Mouse (Mus musculus) C2C12 (cell line): ENCODE results near the gene Vmn1r19. TPM values are rescaled to one million over a fixed set of nuclear protein-coding genes. Genes with fewer than 3 reads are reported as not detected.
"Not testable (repeated sequence)": the region's sequence is repeated elsewhere in the genome, so short reads cannot be mapped to it uniquely, and the experiment has no call there.

Source experiments
- H3K27me3 ChIP-seq: one replicate; pipeline ENCODE4 v1.6.1; 2011; ENCODE audit not compliant: control insufficient read depth, insufficient read depth, insufficient read length
- H3K36me3 ChIP-seq: one replicate; pipeline ENCODE4 v1.6.1; 2011; ENCODE audit not compliant: control insufficient read depth, insufficient read depth
- H3K4me3 ChIP-seq: one replicate; pipeline ENCODE4 v1.5.1; 2011; ENCODE audit warnings: mild to moderate bottlenecking, control low read depth; ENCODE audit not compliant: poor library complexity, insufficient read depth, severe bottlenecking
- H3K79me2 ChIP-seq: one replicate; pipeline ENCODE4 v1.6.1; 2011; ENCODE audit not compliant: control insufficient read depth, insufficient read depth
- H3K79me3 ChIP-seq: one replicate; pipeline ENCODE4 v1.6.1; 2011; ENCODE audit warnings: low read depth, control low read depth
- H3ac ChIP-seq: one replicate; pipeline ENCODE3; 2011; ENCODE audit warnings: low read depth; ENCODE audit not compliant: control insufficient read depth, insufficient read length
- CEBPB ChIP-seq: IDR thresholded peaks from one replicate; pipeline ENCODE4 v1.6.1; 2011; ENCODE audit warnings: low read depth, mild to moderate bottlenecking, control low read depth, moderate library complexity
- CTCF ChIP-seq: IDR thresholded peaks from one replicate; pipeline ENCODE4 v1.5.1; 2011; ENCODE audit not compliant: control insufficient read depth, insufficient read depth, insufficient read length
- FOSL1 ChIP-seq: IDR thresholded peaks from one replicate; pipeline ENCODE4 v1.8.0; 2011; ENCODE audit warnings: mild to moderate bottlenecking, low read length; ENCODE audit not compliant: poor library complexity, insufficient read depth, severe bottlenecking
- MAX ChIP-seq: IDR thresholded peaks from one replicate; pipeline ENCODE4 v1.6.1; 2011; ENCODE audit warnings: mild to moderate bottlenecking, control low read depth
- MYOD1 ChIP-seq: IDR thresholded peaks from one replicate; pipeline ENCODE4 v1.6.1; 2011; ENCODE audit warnings: low read depth; ENCODE audit not compliant: control insufficient read depth, insufficient read length
- MYOG ChIP-seq: IDR thresholded peaks from one replicate; pipeline ENCODE4 v1.6.1; 2011; ENCODE audit not compliant: control insufficient read depth, insufficient read length; ENCODE audit errors: extremely low read depth
- USF1 ChIP-seq: IDR thresholded peaks from one replicate; pipeline ENCODE4 v1.6.1; 2011; ENCODE audit warnings: low read depth, mild to moderate bottlenecking, control low read depth, moderate library complexity
- long read RNA-seq, 2 experiments: library from polyadenylated mRNA; unstranded; transcript quantifications; one replicate each; pipeline ENCODE4 v2.0.0; 2019 to 2020
- polyA plus RNA-seq: library from polyadenylated mRNA; unstranded; fragments of >200 nt; fragmentation: generic; extraction: Trizol; gene quantifications from one replicate; pipeline ENCODE4 v1.2.1, GENCODE M21; 2012; ENCODE audit warnings: missing spikeins

Gene Vmn1r19
- not detected for polyA plus RNA-seq
- long read RNA-seq, experiment 1 = 0 reads
- long read RNA-seq, experiment 2 = 0 reads

DNA sequence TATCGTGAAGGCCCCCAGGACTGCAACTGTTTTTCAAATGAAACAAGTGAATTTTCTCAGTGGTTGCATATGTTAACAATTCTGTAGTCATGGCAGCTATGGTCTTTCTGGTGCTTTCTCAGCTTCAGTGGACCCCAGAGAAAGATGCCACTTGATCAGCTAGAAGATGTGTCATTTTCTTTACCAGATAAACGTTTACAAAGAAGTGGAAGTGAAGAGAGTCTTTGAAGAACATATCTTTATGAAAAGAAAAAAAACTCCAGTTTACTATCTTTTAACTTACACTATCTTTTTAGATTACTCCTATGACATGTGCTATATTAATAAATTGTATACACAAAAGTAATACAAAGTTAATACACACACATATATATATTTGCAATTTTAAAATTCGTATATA lies at the start of gene Vmn1r19:
TSS of gene Vmn1r19 (plus strand) at position 301 of the 400 bp plus-strand sequence.
- not testable (repeated sequence) for H3K36me3 ChIP-seq, H3ac ChIP-seq, H3K79me3 ChIP-seq, H3K27me3 ChIP-seq, H3K79me2 ChIP-seq, H3K4me3 ChIP-seq

DNA sequence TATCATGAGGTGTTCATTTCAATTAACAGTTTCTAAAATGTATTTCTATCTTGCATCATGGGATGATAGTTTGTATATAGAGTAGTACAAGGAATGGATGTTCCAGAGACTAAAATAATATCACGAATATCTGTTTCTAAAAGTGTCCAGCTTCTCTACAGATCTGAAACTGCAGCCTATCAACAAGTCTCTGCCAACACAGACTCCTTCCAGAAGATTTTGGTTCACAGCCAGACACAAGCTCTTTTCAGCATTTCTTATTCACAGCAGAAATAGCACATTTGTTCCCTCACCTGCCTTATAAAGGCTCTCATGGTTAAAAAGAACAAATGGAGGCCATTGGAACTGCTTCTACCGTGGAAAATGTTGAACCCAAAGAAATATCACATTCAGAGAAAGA lies 46.7 kb upstream of the Vmn1r19 start:
- H3K27me3 ChIP-seq = no peaks in the 10 kb centered on the region
- no peaks in the 10 kb centered on the region for H3K79me2 ChIP-seq
- H3K36me3 ChIP-seq = no peaks in the 10 kb centered on the region
- TF ChIP-seq USF1 (no peak), CTCF (no peak), CEBPB (no peak), FOSL1 (no peak), MYOG (no peak), MYOD1 (no peak), MAX (no peak)
- no peak overlapping the region for H3ac ChIP-seq
- no peaks in the 10 kb centered on the region for H3K79me3 ChIP-seq
- no peak overlapping the region for H3K4me3 ChIP-seq

DNA sequence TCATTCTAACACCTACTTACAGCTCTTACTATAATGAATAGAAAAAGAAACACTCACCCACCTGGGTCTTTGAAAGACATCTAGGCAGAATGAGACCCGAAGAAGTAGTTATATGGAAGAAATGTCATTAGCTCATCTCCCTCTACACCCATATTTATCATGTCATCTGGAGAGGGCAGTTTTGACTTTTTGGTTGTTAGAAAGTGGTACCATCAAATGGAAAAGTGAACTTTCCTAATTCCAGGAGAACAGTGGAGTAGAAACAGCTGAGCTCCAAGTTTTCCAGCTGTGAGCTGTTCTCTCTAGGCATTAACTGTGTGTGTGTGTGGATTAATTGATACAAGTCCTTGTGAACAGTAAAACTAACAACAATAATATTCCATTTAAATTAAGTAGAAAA lies 40.0 kb upstream of the Vmn1r19 start, which contains the start of gene Vmn1r17:
TSS of gene Vmn1r17 (minus strand) at position 101 of the 400 bp plus-strand sequence.
- Histone ChIP-seq H3K27me3 (no peaks in the 10 kb centered on the region), H3ac (no peak within 1 kb of the TSS), H3K79me2 (no peaks in the 10 kb centered on the region), H3K79me3 (no peaks in the 10 kb centered on the region), H3K36me3 (no peaks in the 10 kb centered on the region), H3K4me3 (no peak within 1 kb of the TSS)
- TF ChIP-seq MAX = no peak
- no peak for TF ChIP-seq USF1

DNA sequence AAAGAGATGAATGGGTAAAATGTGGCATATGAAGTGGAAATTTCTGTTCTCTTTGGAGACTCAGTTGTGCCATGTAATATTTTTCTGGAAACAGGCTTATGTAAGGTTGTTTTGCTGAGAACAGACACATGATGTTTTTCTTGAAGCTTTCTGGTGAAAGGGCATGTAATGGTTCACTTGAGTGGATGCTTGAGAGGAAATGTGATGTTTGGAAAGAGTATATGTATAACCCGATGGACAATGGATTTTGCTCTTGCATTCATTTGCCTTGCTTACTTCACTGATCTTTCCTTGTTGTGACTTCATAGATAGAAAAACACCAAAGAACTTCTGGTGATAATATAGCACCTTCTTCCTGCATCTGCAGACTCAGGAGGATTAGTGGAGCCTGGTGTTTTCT lies 37.7 kb upstream of the Vmn1r19 start:
- H3K4me3 ChIP-seq, H3K36me3 ChIP-seq, H3K79me3 ChIP-seq, H3ac ChIP-seq, H3K27me3 ChIP-seq, H3K79me2 ChIP-seq: not testable (repeated sequence)

DNA sequence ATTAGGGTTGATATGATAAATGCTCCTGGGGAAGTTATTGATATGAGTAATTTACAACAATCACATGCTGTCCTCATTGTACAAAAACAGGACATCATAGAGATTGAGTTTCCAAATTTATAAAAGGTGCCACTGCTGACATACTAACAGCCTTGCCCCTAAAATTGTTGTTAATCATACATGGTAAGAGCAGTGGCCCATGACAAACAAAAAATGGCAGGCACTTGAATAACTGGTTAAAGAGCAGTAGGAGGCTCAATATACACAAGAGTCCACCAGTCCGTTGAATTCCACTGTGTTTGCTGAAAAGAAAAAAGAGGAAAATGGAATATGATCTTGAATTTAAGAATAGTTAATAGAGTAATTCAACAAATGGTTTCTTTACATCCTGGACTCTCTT lies 36.1 kb upstream of the Vmn1r19 start:
- Histone ChIP-seq H3K27me3 (no peaks in the 10 kb centered on the region), H3ac (no peak overlapping the region), H3K79me3 (no peaks in the 10 kb centered on the region), H3K4me3 (no peak overlapping the region), H3K79me2 (no peaks in the 10 kb centered on the region), H3K36me3 (no peaks in the 10 kb centered on the region)
- TF ChIP-seq USF1 = no peak
- no peak for TF ChIP-seq MYOG
- TF ChIP-seq MAX = no peak
- no peak for TF ChIP-seq FOSL1
- no peak for TF ChIP-seq CEBPB
- no peak for TF ChIP-seq MYOD1
- no peak for TF ChIP-seq CTCF

DNA sequence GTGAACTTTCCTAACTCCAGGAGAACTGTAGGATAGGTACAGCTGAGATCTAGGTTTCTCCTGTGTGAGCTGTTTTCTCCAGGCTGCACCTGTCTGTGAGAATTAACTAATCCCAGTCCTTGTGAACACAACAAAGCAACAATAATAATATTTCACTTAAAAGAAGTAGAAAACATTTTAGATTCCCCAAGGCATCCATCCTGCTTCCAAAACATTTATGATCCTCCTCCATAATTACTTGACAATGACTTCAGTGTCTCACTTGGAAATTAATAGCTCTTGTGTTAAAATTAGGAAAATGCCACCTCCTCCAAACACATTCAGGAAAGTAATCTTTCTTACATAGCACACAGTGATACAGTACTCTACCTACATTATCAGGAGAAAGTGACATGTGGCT lies 7.9 kb upstream of the Vmn1r19 start, which contains the start of gene Vmn1r18:
TSS of gene Vmn1r18 (minus strand) at position 101 of the 400 bp plus-strand sequence.
- Histone ChIP-seq H3K36me3 (no peaks in the 10 kb centered on the region), H3K79me3 (no peaks in the 10 kb centered on the region), H3K4me3 (no peak within 1 kb of the TSS), H3K27me3 (no peaks in the 10 kb centered on the region), H3K79me2 (no peaks in the 10 kb centered on the region), H3ac (no peak within 1 kb of the TSS)
- TF ChIP-seq MYOD1 (no peak), MAX (no peak)

DNA sequence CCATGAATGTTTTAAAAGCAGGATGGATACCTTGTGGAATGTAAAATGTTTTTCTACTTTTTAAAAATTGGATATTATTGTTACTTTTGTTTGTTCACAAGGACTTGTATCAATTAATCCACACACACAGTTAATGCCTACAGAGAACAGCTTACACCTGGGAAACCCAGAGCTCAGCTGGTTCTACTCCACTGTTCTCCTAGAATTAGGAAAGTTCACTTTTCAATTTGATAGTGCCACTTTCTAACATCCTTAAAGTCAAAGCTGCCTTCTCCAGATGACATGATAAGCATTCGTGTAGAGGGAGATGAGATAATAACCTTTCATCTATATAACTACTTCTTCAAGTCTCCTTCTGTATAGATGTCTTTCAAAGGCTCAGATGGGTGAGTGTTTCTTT lies 25.1 kb downstream of the Vmn1r19 start, which contains the start of gene Vmn1r20:
TSS of gene Vmn1r20 (plus strand) at position 301 of the 400 bp plus-strand sequence.
- Histone ChIP-seq H3K36me3 (no peaks in the 10 kb centered on the region), H3K4me3 (no peak within 1 kb of the TSS), H3ac (no peak within 1 kb of the TSS), H3K27me3 (no peaks in the 10 kb centered on the region), H3K79me2 (no peaks in the 10 kb centered on the region), H3K79me3 (no peaks in the 10 kb centered on the region)
- TF ChIP-seq CEBPB = no peak
